Mouse (Mus musculus): ENCODE results near the gene Scarb1.

The Scarb1 gene

GRCm38 (mm10) chr5:125310986-125311385 is 29.9 kb downstream of the Scarb1 start:
- intact Hi-C loops (cut with DNase I): no loop called here

GRCm38 (mm10) chr5:125309193-125309592 is 31.7 kb downstream of the Scarb1 start:
- intact Hi-C loops (cut with DNase I): no loop called here

DNA sequence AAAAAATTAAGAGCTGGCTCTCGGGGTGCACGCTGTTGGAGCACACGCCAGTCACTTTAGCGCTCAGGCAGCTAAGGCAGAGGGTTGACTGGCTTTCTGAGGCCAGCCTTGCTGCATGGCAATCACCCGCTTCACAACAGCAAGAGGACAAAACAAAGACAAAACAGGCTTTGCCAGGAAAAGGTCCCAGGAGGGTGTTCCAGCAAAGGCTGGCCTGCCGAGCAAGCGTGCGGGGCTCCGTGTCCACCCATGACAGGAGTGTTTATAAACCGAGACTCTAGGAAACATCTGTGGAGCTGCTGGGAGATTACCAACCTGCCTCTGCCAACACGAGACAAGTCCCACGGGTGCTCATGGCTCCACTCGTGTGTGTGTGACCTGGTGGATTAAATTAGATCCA is 34.1 kb downstream of the Scarb1 start:
- intact Hi-C loops (cut with DNase I): no loop called here

GRCm38 (mm10) chr5:125306372-125306771 is 34.5 kb downstream of the Scarb1 start:
- intact Hi-C loops (cut with DNase I): no loop called here

GRCm38 (mm10) chr5:125305229-125306081 is 35.4 kb downstream of the Scarb1 start:
- intact Hi-C loops (cut with DNase I): no loop called here

DNA sequence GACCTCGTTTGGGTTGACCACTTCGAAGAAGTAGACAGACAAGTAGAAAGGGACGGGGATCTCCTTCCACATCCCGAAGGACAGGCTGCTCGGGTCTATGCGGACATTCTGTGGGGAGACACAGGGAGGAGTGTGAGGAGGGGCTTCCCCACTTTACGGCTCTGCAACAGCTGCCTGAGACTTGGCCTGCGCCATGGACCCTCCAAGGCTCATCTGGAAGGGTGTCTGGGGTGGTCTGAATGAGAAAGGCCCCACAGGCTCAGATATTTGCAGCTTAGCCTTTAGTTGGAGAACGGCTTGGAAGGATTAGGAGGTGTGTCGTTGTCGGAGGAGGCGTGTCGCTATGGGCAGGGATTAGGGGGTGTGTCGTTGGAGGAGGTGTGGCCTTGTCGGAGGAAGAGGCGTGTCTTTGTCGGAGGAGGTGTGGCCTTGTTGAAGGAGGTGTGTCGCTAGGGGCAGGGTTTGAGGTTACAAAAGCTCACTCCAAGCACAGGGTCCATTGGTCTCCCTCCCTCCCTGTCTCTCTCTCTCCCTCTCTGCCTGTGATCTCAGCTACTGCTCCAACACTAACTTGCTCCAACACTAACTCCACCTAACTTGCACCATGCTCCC is 36.5 kb downstream of the Scarb1 start:
- intact Hi-C loops (cut with DNase I): loop anchor here (5.0 kb wide), 1 partner anchor 38 kb away; the partner anchor contains the start of gene Scarb1

GRCm38 (mm10) chr5:125303055-125303454 is 37.8 kb downstream of the Scarb1 start:
- intact Hi-C loops (cut with DNase I): loop anchor here (5.0 kb wide), 1 partner anchor 39 kb away; the partner anchor contains the start of gene Scarb1

DNA sequence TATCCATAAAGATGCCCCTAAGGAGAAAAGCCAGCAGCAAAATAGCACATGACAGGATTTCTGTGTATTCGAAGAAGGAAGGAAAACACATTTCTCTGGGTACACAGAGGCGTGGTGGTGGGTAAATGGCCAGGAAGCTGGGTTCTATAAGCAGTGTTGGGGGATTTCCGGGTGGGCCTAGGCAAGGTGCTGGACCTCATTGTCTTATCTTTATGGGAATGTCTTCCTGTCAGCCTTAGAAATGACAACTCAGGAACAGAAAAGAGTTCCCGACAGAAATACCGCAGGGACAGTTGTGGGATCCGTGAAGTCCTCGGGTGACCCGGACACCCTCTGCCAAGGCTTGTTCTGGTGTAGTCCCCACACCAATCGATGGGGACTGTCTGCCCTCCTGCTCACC is 42.7 kb downstream of the Scarb1 start:
- intact Hi-C loops (cut with DNase I): no loop called here

GRCm38 (mm10) chr5:125297171-125297570 is 43.7 kb downstream of the Scarb1 start:
- intact Hi-C loops (cut with DNase I): no loop called here

DNA sequence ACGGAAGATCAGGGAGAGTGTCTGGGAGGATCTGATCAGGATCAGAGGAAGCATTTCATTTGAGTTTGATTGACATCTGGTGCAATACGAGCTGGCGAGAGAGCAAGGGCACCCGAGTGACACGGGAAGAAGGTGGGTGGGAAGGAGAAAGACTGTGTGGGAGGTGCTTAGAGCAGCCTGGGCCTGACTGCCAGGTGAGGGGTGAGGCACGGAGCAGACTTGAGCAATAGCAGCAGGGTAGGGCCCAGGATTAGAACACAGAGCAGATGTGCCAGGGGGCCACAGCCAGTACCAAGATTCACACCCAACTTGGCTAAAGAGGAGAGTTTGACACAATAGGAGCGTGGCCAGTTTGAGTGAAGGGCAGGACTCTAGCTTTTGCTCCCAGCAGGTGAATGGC is 47.9 kb downstream of the Scarb1 start:
- intact Hi-C loops (cut with DNase I): no loop called here

GRCm38 (mm10) chr5:125291895-125292294 is 49.0 kb downstream of the Scarb1 start:
- intact Hi-C loops (cut with DNase I): no loop called here

DNA sequence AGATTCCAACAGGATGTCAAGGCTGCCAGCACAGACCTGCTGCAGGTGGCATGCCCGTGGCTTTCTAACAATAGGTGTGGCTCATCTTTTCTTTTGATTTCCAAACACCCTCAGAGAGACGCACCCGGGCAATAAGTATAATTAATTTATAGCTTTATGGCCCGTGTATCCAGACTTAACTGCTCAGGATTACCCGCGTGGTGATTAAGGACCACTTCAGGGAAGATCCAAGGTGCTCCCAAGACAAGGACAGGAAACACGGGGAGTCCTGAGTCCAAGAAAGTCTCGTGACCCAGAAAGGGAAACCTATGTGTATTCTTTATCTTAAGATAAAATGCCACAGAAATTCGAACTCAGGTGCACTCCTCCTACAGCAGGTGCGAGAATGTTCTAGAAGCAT is 49.5 kb downstream of the Scarb1 start:
- intact Hi-C loops (cut with DNase I): no loop called here

- intact Hi-C loops (cut with DNase I): no loop called here
Observed at GRCm38 (mm10) chr5:125287053-125287655, 53.7 kb downstream of the Scarb1 start.

DNA sequence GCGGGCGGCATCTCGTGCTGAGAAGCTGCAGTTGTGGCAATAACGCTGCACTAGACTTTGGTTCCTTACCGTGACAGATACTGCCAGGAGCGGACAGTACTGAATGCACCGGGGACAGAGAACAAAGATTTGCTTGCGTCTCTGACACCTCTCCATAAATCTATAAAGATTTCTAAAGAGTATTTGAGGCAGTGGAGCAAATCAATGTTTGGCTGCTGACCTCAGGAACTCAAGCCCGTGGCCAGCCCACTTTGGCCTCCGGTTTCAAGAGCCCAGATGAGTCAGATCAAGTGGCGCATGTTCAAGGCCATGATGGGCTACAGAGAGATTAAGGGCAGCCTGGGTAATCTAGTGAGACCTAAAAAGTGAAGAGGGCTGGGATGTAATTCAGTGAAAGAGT is 54.8 kb downstream of the Scarb1 start:
- intact Hi-C loops (cut with DNase I): no loop called here

- intact Hi-C loops (cut with DNase I): no loop called here
Observed at GRCm38 (mm10) chr5:125283748-125284640, 56.9 kb downstream of the Scarb1 start.

GRCm38 (mm10) chr5:125279216-125279615 is 61.7 kb downstream of the Scarb1 start:
- intact Hi-C loops (cut with DNase I): loop anchor here (5.0 kb wide), 1 partner anchor 68 kb away; no protein-coding TSS in a partner anchor

DNA sequence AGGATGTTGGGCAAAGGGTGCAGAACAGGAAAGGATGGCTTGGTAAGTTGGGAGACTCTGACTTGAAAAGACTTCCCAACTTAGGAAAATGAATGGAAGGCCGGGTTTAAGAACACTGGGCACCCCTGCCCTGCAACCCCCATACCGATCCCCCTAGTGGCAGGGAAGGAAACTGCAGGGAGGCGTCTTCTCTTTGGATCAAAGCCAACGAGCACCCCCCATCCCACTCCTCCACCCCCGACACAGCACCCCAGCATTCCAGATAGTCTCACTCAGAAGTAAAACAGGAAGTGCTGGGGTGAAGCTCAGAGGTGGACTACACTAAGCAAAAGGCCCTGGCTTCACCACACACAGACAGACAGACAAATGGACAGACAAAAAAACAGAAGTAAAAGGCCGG is 62.6 kb downstream of the Scarb1 start:
- intact Hi-C loops (cut with DNase I): loop anchor here (5.0 kb wide), 1 partner anchor 69 kb away; no protein-coding TSS in a partner anchor

GRCm38 (mm10) chr5:125277313-125277712 is 63.6 kb downstream of the Scarb1 start:
- intact Hi-C loops (cut with DNase I): loop anchor here (5.0 kb wide), 1 partner anchor 70 kb away; no protein-coding TSS in a partner anchor

DNA sequence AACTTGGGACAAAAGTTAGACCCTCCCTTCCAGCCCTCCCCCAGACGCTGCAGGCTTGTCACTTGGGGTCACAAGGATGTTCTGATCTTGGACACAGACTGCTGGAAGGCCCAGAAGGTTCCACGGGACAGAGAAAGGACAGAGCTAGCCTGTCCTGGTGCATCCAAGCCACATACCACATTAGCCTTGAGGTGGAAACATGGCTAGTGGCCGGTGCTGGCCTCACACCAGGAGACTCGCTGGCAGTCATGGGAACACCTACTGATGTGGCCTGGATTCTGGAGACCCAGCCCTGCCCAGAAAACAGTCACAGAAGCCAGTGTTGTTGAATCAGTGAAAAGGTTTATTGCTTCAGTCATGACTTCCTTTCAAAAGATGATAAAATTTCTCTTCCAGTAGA is 64.1 kb downstream of the Scarb1 start:
- intact Hi-C loops (cut with DNase I): loop anchor here (5.0 kb wide), 1 partner anchor 71 kb away; no protein-coding TSS in a partner anchor

GRCm38 (mm10) chr5:125275315-125275714 is 65.6 kb downstream of the Scarb1 start:
- intact Hi-C loops (cut with DNase I): loop anchor here (5.0 kb wide), 1 partner anchor 72 kb away; no protein-coding TSS in a partner anchor

DNA sequence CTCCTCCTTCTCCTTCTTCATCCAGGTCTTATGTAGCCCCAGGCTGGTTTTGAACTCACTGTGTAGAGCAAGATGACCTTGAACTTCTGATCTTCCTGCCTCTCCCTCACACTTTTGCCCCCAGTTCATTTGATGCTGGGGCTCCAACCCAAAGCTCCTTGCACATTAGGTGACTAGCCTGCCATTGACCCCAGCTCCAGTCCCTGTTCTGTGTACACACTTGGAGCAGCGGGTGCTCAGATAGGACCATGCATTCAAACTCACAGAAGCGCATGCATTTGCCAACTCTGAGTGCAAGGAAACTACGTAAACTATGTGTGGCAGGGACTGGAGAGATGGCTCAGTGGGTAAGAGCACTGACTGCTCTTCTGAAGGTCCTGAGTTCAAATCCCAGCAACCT is 66.1 kb downstream of the Scarb1 start:
- intact Hi-C loops (cut with DNase I): loop anchor here (5.0 kb wide), 1 partner anchor 73 kb away; no protein-coding TSS in a partner anchor

Data from adrenal gland (tissue).